Mouse (Mus musculus) R1 (cell line): ENCODE measurements around the gene Itgb1.

Experiments
- DNase-seq: peaks from one replicate; pipeline ENCODE4 v3.0.0-alpha.2; 2018; ENCODE audit warnings: low read depth, low spot score

Gene Itgb1

DNA sequence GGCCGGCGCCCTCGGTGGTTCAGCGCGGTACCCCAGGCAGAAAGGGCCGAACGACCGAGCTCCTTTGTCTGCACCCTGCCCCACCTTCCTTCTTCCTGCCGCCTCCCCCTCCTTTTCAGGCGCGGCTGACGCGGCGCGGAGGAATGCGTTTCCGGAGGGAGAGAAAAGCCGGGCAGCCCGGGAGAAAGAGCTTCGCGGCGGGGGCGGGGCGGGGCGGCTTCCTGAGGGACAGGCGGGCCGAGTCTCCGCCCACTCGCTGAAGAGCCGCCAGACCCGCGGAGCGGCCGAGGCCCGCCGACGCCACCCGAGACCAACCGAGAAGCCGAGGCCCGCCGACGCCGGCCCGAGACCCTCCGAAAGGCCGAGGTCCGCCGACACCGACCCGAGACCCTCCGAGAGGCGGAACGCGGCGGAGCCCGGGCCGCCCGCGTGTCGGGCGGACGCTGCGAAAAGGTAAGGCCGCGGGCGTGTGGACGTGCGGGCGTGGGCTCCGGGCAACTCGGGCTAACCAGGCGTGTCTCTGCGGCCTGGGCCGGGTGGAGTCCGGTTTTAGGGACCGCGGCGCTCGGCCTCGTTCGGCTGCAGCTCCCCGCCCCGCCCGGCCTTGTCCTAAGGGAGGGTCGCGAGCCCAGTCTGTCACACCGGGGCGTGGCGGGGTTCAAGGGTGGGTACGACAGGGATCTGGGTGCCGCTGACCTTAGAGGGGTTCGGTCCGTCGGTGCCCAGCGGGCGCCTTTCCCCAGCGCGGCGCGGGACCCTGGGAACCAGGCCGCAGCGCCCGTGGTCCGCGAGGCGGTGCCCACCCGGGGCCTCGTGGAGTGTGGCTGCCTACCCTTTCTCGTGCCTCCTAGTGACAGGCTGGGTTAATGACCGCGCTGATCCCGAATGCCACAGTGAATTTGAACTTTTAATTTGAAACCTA is at the start of gene Itgb1:
Itgb1 (plus strand) TSS at position 148 of the 922 bp plus-strand sequence.
- DNase-seq, result peak; percentile 95

DNA sequence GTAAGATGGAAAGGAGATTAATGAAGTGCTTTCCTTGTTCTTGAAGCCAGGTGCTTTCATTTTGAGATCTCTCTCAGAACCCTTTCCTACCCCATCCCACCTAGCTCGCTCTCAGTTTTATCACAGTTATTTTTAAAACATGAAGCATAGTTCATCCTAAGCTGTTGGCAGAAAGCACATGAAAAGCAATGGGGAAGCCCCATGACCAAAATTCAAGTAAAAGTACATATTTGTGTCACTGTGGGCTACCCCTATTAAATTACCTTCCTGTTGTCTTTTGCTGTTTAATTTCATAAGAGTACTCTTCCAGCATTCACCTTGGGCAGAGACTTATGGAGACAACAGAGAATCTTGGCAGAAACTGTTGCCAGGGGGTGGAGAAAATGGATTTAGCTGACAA is 42.4 kb upstream of the Itgb1 start:
- DNase-seq, result no peak

DNA sequence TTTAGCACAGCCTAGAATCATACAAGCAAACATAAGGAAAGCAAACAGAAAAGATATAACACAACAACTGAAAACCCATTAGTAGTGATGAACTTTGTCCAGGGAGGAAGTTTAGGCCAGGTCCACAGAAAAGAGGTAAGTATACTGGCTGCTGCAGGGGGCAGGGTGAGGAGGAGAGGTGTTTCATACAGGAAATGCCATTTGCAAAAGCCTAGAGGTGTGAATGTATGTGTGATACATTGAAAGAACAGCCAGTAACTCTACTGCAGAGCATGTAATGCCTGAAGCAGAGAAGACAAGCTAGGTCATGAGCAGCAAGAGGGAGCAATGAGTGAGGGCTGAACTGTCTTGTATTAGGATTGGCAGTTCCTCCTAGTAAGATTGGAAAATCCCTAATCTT is 40.0 kb upstream of the Itgb1 start:
- DNase-seq, result no peak

DNA sequence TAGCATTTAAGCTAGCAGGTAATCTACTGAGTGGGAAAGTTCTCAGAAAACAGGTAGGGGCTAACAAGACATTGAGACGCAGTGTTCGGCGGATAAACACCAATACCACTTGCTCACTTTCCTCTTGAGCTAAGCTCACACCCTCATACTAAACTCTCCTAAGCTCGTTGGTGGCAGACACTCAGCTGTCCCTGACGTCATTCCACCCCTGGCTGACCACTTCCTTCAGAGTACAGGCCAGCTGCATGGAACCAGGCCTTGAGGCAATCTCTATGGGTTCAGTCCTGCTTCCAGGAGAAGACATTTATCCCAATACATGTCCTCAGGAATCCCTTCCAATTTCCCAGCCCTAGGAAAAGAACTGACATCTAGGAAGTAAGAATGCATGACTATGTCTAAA is 39.0 kb upstream of the Itgb1 start:
- DNase-seq, result no peak

DNA sequence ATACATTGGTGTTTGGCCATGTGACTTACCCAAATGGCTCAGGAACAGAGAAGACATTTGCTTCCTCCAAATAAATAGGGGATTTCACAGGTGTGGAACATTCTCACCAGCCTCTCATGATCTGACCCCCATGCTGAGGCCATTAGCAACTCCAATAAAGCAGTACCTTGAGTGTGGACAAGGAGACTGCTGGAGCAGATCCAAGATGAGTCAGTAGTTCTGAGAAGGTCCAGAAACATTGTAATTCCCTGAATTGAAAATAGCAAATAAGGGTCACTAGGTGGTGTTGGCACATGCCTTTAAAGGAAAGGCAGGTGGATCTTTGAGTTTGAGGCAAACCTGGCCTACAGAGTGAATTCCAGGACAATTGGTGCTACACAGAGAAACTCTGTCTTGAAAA is 37.4 kb upstream of the Itgb1 start:
- DNase-seq, result no peak

DNA sequence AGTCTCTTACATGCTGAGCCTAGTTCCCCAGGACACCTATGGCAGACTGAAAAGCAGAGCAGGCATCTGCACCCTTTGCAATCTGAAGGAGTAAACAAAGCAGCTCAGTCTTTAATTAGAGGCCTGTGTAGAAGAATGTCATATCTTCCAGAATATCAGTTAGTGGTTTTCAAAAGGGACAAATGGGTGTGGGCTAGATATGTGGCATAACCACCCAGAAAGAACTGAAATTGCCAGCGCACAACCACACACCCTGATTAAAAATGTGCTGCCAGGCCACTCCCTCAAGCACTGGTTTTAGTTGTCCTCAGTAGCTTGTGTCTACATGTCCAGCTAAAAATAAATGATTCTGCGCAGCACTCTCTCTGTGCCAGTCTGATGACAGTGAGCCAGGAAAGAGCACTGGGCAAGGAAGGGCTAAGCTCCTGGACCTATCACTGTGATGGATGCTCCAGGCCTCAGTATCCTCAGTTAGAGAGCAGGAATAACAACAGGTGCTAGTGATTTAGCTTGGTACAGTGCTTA is 35.1 kb upstream of the Itgb1 start:
- no peak for DNase-seq

DNA sequence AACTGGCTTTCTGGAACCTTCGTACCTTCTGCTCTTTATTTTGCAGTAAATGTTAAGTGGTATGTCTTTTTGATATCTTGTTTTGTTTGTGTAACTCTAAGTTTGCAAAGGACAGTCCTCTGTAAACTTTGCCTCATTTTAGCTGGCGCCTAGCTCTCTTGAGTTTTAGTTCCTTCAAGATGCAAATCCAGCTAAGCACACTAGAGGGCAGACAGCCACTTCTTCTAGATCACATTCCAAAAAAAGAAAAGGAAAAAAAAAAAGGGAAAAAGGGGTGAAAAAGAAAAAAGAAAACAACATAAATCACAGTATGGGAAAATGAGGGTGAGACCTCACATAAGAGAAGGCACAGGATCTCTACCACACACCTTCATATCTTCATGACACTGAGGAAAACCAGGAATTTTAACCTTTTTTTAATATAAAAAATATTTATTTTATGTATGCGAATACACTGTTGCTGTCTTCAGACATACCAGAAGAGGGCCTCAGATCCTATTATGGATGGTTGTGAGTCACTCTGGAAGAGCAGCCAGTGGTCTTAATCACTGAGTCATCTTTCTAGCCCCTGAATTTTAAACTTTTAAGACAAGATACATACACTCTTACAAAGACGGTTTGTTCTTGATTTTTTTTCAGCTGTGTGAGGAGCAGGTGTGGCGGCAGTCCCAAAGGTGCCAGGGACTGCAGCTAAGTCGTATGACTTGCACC is 32.9 kb upstream of the Itgb1 start:
- peak; percentile 47 for DNase-seq

DNA sequence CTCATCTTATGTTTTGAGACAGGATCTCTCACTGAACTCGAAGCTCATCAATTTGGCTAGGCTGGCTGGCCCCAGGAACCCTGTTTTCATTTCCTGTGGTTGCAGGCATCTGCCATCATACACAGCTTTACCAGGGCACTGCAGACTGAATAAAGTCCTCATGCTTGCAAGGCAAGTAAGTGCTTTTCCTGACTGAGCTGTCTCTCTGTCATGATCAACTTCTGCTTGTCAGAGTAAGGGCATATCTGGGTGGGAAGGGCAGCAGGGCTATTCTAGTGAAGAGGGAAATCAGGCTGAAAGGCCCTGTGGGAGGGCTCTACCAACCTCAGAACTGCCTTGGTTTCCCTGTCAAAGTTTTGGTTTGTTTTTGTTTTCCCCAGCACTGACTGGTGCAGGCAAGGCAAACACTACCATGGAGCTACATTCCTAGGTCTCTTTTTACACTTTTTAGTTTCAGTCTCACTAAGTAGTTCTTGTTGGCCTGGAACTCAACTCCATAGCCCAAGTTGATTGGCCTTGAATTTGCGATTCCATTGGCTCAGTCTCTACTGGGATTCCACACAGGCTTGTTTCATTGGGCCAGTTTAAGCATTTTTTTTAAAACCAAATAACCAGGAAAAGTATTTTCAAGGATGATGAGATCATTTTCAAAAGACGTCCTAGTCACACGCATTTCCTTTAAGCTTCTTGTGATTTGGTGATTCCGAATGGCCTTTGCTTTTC is 31.7 kb upstream of the Itgb1 start:
- DNase-seq, result no peak

DNA sequence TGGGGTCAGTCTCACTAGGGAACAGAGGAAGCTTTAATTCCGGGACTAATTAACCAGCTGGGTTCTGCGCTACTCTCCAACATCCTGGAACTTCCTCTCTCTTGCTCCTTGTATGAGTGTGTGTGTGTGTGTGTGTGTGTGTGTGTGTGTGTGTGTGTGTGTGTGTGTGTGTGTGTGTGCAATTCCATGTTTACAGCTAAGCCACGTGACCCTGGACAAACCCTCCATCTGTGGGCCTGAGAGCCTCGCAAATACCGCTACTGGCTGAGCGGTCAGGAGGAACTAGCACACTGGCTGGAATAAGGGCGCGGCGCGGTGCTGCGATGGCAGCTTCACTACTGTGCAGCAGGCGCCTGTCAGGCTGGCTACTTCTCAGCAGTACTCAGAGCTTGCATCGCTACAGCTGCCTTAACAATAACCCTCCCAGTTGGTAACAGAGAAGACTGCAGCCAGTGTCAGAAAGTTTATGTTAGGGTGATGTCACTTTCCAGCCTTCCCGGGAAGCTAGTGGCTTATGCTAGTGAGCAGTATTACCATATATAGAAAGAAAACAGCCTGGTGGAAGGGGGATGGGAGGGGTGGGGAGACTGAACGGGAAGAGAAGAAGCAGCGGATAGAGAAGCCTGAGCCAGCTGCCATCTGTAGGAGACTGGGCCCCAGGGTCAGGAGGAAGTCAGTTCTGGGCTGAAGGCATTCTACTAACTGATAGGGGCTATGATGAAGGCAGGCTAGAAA is 30.9 kb upstream of the Itgb1 start:
- DNase-seq, result peak; percentile 81

DNA sequence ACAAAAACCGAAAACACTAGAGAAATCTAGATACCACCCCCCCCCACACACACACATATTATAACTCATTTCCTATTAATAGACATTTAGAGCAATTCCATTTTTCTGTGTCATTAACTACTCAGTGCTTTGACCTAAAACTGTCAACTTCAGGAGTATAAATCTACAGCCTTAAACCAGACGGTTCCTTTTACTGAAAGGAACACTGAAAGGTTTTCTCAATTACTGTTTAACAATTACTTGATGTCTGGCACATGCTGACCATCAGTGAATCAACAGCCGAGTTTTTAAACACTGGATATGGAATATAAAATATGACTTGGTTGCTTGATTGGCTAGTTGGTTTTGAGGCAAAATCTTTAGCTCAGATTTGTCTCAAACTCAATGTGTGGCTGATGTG is 23.3 kb upstream of the Itgb1 start:
- DNase-seq, result no peak

DNA sequence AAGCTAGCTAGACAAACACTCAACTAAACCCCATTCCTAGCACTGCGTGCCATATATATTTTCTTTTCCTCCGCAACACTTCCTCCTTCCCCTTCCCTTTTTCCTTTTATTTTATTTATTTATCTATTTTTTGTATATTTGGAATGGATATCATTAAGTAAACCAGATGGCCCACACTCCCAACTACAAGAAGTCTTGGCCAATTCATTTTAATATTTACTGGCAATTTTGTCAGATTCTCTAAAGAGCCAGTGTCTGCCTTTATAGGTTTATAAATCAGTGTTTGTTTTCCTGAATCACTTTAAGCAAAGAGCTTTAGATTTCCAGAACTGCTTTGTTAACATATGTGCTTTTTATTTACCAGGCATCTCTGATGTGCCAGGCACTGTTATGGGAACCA is 22.8 kb upstream of the Itgb1 start:
- no peak for DNase-seq

DNA sequence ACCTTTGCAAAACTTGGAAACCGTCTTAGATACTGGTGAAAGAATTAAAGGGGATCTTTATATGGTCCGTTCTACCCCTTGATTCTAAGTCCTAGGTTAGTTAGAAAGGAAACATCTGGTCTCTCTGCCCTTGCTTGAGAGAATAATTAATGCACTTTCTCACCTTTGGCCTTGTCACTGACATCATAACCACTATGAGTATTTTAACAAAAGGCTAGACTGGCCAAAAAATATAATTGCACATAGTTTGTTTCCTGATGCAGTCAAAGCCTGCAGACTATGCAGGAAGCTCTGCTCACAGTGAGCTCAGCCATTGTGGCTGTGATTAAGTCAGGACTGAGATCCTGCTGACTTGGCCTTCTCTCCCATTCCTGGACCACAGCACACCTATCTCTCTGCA is 22.3 kb upstream of the Itgb1 start:
- no peak for DNase-seq

DNA sequence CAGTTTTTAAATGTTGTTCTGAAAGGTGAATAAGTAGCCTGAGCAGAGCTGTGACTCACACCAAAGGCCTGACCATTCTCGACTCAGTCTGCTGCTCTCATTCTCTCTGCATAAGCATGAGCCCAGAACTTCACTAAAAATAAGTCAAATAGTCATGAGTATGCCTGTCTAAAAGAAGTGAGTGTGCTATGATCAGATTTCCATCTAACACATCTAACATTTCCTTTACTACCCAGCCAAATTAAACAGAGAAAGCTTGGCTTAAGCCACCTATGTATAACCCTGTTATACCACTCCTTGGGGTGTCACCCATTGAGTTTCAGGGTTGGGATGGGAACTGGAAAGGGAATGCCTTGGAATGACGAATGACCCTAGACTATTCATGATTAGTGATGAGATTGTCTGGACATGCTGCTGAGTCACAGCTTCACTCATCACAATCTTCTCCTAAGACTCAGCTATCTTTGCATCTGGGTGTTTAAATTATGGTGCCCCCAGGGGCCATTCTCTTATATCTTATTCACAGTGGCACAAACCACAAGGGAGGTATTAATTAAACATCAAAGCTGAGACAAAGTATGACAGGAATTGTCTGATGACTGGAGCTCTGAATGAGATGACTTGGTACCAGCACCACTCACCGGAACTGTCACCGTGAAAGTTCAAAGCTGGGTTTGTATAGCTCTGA is 18.7 kb upstream of the Itgb1 start:
- DNase-seq, result no peak

DNA sequence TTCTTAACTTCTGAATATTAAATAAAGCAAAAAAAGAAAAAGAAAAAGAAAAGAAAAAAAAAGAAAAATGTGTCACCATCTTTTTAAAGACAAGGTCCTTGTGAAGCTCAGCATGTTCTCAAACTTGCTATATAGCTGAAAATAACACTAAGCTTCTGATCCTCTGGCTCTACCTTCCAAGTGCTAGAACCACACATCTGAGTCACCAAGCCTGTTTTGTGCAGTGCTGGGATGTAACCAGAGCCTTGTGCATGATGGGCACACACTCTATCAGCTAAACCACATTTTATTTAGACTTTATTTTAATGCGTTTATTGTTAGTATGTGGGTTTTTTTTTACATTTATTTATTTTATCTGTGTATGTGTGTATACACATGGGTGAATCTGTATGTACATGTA is 13.6 kb upstream of the Itgb1 start:
- DNase-seq, result no peak

DNA sequence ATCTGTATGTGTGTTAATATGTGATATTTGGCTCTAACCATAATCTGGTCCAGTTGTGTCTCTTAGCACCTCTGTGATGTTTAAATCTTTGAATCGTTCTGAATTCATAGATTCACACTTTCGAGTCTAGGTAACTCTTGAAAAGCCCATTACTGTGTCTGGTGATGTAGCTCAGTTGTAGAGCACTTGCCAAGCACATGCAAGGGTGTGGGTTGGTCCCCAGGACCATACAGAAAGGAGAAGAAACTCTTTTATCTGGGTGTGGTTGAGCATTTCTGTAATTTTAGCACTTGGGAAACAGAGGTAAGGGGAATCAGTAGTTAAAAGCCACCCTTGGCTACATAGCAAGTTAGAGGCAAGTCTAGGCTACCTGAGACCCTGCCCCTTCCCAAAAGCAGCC is 13.0 kb upstream of the Itgb1 start:
- DNase-seq, result no peak

DNA sequence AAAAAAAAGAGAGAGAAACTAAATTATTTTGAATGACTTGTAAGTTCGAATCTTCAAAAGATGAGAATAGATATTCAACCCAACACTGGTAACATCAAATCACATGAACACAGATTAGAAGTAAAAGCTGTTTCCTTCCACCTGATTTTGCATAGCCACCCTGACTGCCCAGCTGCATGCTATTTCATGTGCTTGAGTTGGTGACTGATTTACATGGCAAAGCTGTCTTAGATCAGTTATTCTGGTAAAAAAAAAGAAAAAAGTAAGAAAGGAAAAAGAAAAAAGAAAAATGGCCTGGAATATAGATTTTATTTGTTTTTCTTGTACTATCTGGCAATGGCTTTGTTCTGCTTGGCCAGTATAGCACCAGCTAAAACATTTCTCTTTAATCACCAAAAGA is 12.5 kb upstream of the Itgb1 start:
- DNase-seq, result no peak

DNA sequence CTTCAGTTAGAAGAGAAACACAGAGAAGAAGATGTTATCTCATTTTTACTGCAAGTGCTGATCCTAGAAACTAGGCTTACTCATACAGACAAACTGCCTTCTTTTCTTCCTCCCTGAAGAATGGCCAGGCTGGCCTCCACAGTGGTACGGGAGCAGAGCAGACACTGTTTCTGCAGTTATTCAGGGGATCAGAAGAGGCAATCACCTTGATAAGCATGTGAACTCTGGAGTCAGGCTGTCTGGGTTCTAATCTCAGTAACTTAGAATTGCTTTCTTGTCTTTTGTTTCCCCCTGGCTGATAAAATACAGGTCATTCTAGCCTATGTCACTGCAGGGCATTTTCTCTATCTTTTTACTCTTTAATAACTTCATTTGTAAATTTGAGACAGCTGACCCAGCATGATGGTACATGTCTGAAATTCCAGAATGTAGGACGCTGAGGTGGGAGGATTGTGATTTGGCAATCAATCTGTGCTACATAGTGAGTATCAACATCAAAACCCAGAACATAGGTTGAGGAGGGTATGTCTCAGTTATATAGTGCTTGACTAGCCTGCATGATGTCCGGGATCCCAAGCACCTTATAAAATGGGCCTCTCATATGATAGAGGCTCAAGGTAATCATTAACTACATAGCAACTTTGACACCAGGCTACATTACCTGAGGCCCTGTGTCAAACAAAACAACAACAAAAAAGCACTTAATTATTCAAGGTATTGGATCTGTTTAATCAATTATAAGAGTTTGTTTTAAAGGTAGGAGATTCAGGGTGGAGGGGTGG is 9.4 kb upstream of the Itgb1 start:
- DNase-seq, result no peak

DNA sequence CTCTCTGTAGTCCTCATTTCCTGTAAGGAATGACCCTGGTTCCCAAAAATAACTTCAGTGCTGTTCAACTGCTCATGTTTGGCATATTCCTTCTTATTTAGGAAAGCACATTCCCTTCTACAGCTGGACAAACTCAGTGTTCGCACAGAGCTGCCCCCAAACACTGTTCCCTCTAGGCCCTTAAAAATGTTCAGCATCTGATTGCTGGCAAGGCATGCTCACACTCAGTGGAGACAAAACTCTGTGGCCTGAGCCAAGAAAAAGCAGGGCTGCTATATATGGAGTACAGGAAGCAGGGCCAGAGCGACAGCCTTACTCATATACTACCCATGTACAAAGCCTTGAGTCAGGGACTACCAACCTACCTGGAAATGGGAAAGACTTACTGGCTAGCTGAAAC is 5.5 kb upstream of the Itgb1 start:
- no peak for DNase-seq

DNA sequence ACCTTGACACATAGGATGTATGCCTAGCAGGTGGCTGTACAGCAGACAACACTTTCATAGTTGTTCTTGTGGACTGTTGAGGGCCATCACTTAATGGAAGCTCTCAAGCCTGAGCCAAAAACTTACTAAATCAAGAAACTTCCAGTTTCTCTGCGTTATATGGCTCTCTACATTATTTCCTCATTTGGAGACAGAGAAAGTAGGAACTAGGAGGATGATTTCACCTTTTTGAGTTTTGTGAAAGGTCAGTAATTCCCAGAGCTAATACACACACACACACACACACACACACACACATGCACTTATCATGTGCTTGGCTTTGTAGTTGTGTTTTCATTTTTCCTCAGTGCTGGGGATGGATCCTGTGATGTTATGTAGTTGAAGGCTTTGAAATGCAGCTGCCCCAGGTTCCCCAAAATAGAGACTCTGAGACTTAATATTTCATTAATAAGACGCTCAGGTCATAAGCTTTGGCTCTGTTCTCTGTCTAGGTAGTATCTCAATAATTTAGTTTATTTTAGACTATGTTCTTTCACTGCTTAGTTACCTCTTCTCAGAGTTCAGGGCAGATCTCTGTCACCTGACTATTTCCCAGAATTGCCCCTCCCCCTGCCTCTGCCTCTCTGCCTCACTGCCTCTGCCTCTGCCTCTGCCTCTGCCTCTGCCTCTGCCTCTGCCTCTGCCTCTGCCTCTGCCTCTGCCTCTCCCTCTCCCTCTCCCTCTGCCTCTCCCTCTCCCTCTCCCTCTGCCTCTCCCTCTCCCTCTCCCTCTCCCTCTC is 4.7 kb upstream of the Itgb1 start:
- no peak for DNase-seq
